Mouse (Mus musculus) MEL-GATA-1-ER (cell line): ENCODE results near the gene Tgfbr3.

Experiments
- DNase-seq: peaks from one replicate; pipeline ENCODE4 v3.0.0-alpha.2; 2012; ENCODE audit warnings: low read depth; ENCODE audit errors: extremely low read depth

Gene Tgfbr3

GRCm38 (mm10) chr5:107213373-107214132, 75.9 kb downstream of the Tgfbr3 start:
- DNase-seq: no peak

DNA sequence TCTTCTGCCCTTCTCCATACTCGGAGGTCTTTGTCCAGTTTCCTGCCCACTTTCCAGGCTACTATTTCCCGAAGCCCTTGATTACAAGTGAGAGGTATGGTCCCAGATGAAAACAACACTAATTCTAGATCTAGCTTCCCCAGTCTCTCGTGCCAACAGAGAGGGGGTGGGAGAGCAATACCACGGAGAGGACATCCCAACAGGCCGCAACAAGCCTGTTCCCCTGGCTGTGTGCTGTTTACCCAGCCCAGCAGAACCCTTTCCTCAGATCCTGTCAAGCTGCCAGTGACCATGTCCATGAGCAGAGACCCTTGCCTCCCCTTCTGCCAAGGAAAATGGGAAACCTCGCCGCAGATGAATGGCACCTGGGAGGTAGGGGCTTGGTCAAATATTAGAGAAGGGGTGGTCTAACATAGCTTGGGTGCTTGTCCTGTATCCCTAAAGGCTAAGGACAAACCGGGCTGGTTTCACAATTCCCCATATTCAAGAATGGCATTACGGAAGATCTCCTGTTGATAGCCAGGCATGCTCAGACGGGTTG, 77.5 kb downstream of the Tgfbr3 start:
- no peak for DNase-seq

GRCm38 (mm10) chr5:107210040-107210439, 79.4 kb downstream of the Tgfbr3 start:
- no peak for DNase-seq

DNA sequence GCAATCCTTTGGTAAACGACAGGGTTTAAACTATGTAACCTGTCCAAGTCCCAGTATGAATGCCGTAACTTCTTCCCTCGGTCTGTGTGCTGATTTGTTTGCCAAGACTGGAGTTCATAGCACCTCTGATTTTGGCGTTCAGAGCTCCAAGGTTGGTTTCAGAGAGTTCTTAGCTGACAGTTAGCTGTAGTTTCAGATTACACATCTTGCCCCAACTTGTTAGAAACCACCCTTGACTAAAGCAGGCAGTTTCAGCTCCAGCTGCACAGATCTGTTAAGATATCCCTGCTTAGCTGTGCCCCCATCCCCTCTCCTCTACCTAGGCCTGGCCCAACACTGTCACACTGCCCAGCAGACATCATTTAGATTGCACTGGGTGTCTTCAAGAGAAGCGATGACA, 81.5 kb downstream of the Tgfbr3 start:
- DNase-seq: no peak

GRCm38 (mm10) chr5:107204306-107204705, 85.1 kb downstream of the Tgfbr3 start:
- DNase-seq: no peak

DNA sequence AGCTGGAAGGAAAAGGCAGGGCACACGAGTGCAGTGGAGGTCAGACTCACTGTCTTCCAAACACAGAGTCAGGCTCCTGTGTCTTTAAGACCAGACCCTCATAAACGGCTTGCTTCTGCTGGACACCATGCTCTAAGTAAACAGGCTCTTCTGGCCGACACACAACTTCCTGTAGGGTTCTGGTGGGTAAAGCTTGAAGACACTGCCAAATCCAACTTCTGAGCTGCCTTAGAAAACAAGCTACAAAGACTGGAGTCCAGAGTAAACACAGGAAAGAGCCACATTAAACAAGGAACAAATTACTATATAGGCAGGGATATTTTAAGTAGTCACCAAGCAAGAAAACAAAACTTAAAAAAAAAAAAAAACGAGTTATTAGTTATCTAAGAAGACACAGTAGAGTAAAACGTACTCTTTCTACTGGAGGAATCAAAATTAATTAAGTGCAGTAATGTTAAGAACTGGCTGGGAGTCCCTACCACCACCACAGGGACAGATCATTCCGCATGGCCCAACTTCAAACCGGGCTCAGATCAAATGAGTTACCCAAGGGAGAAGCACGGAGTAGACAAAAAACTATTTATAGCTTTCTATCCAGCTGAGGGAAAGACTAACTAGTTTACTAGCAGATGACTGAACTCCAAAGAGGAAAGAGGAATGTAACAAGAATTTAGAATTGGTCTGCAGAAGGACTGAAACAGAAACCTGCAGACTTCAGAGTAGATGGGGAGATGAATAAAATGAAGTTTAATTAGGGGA, 86.4 kb downstream of the Tgfbr3 start:
- no peak for DNase-seq

DNA sequence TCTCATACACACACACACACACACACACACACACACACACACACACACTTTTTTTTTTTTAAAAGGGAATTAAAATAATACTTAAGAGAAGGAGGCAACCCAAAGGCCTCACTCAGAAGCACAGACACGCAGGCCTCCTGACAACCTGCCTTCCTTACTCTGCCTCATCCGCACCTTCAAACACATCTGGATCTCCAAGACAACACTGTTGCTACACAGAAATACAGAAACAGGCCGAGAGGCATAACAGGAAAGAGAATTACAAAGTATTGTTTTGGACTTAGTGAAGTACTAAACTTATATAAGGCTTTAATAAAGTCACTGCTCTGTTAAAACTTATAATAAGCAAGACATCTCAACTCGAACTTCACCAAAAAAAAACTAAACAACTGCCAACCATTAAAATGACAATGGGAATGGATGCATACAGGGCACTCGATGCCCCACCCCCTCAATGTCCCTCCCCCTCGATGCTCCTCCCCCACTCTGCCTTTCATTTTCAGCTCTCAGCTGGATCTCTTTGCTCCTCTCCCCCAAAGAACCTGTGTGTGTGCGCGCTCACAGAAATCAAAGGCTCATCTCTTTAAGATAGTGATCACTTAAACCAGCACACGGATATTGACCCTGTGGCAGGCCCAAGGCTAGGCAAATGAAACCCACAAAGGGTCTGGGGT, 87.8 kb downstream of the Tgfbr3 start:
- no peak for DNase-seq

DNA sequence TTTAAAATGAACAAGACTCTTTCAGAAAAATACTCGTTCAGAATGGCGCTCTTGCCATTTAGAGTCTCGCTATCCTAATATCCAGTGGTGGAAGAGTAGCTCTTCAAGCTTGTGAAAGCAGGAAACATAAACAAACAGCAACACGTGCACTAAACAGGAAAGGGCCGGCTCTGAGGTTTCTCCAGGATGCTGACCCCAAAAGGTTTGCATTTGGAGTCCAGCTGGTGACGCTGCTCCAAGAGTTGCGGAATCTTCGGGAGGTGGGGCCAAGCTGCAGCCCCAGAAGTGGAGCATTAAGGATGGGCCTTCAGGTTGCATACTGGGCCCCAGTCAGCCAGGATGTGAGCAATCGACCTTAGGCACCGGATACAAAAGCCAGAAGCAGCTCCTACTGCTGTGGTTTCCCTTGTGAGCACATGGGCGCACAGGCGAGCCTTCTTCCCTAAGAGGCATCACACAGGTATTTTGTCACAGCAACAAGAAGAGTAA, 88.5 kb downstream of the Tgfbr3 start:
- no peak for DNase-seq

DNA sequence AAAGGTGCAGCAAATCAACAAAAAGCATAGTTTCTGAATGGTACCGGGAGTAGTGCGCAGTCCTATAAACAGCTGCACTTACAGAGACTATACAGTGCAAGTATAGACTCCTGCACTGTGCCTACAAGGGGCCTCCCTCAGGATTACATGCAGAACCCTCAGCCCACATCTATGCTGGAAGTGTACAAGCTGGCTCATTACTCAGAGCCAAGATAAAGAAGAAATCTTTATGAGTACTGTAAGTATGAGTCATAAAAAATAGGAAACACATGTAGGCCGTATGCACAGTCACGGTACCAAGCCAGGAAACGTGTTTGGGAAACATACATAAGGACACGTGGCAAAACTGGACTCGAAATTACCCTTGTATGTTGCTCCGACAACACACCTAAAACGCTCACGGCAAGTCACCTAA, 89.2 kb downstream of the Tgfbr3 start:
- DNase-seq: no peak

GRCm38 (mm10) chr5:107195751-107196395, 93.6 kb downstream of the Tgfbr3 start:
- DNase-seq: no peak

GRCm38 (mm10) chr5:107193160-107193559, 96.3 kb downstream of the Tgfbr3 start:
- DNase-seq: peak; percentile 46

DNA sequence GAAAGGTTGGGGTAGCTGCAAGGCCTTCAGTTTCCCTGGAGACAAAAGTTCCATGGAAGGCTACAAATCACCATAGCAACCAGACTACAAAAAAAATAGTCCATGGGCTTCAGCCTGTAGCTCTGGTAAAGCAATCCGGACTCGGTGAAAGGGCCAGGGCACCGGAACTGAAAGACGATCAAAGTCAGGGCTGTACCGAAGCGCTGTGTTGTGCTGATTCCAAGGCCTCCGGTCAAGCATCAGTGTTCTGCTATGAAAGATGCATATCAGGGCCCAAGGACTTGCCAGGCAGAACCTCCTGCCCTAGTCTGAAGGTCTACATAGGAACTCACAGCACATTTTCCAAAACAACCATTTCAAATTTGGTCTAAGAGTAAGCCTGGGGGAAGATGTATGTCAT, 97.1 kb downstream of the Tgfbr3 start:
- no peak for DNase-seq

- DNase-seq: no peak
These were observed 100.9 kb downstream of the Tgfbr3 start for GRCm38 (mm10) chr5:107188551-107188950.

DNA sequence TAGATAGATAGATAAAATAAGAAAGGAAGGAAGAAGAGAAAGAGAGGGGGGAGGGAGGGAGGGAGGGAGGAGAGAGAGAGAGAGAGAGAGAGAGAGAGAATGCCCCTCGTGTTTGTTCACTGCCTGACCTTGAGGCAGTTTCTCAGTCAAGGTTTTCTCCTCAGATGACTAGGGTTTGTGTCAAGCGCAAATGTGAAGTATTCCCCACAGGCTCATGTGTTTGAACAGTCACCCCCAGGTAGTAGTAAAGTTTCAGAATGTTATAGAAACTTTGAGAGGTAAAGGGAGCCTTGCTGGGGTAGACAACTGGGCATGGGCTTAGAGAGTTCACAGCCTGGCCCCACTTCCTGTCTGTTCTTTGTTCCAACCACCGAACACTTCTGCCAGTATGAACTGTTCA, 103.2 kb downstream of the Tgfbr3 start:
- no peak for DNase-seq

DNA sequence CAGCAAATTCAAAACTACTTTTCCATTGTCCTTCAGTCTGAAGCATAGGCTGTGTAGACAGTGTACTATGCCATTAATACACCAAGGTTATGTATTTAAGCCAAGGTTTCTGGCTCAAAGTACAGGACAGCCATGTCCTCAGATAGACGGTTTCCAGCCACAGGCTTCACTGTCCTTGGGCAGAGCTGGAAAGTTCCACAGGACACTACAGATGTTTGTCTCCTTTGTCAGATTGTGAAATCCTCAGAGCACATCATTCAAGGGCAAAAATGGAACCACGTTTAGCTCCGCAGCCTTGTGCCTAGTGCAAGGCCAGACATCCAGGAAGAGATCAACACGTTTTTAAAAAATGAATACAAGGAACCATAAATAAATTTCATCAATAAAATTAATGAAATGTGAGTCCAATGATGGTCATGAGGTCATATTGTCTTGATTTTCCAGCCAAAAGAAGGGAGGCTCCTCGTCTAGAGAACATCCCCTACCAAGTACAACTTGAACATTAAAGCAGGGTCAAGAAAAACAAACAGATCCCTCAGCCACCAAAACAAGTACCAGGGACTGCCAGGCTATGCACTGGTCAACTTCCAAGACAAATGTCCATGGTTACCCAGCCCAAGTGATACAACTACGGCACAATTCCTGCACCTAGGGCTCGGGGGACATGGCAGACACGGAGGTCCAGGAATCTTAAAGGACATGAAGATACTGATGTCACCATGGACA, 105.1 kb downstream of the Tgfbr3 start:
- DNase-seq: no peak

DNA sequence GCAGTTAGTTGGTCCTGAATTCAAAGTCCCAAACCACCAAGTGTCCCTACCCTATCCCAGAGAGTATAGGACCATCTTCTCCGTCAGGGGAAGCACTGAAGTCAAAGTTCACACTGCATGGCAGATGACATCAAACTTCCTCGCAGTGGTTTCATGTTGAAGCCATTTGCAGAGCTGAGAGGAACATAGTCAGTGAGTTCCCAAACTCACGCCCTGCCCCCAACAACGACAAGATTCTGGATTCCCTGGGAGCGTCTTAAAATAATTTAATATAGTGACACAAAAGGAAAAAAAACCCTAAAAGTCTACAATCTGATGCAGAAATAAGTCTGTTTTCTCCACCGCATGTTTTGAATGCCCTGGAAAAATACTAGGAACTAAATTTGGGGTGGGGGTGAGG, 105.9 kb downstream of the Tgfbr3 start:
- no peak for DNase-seq

DNA sequence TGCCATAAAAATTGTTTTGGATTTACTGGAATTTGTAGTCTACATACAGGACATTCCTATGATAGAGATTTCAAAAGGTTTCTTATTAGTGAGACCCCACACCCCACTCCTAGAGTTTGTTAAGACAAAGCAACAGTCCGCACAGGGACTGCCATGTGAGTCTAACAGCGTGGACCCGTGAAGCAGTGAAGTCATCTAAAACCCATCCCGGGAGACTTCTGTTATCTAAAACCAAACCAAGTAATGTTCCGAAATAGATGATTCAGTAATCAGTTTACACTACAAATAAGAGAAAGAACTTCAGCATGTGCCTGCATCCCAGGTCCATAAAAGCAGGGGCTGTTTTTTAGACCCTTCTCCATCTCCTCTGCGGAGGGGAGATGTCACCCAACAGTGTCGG, 106.7 kb downstream of the Tgfbr3 start:
- no peak for DNase-seq

DNA sequence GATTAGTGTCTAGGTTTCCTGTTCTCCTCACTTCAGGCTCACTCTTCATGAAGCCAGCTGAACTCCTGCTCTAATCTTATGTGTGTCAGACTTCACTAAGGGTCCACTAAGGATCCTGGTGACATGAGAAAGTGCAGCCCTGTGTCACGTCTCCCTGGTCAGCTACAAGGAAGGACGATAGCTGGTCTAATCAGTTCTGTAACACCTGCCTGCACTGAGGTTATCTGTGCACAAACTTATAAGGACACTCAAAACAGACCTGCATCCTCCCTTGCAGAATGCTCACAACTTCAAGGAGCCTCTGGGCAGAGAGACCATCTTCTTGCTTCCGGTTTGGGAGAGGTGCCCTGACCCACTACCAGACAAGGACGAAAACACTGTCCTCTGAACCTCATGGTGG, 107.6 kb downstream of the Tgfbr3 start:
- DNase-seq: no peak

DNA sequence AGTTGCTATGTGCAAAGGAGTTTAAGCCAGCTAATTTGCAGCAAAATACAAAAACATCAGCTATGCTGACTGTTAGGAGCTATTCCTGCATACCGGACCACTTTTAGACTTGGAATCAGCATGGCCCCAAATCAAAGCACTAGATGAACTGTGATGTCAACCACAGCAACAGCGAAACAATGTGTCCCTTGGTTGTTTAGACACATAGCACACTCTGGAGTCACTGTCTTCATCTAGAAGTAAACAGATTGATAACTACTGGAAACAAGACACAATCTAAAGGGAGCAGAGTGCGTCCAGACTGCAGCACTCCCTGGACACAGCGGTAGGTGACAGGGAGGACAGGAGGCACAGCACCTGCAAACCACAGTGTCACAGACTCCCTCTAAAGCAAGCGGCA, 110.2 kb downstream of the Tgfbr3 start:
- DNase-seq: no peak

- DNase-seq: no peak
These were observed 111.6 kb downstream of the Tgfbr3 start for GRCm38 (mm10) chr5:107177791-107178190.

GRCm38 (mm10) chr5:107177248-107177647, 112.2 kb downstream of the Tgfbr3 start:
- DNase-seq: no peak
